Mouse (Mus musculus) colon, adult 2 months (tissue): Measurements from ENCODE around the gene Sft2d2. TPM values are rescaled to one million over a fixed set of nuclear protein-coding genes. Genes with fewer than 3 reads are reported as not detected.

Source experiments
- polyA plus RNA-seq: library from polyadenylated mRNA; depleted of rRNA; stranded (reverse); fragments of >200 nt; gene quantifications from 2 replicates; pipeline ENCODE4 v1.2.3, GENCODE M21; 2012; rRNA removed

The Sft2d2 gene
- polyA plus RNA-seq: 58.1 and 91.7 TPM in 2 replicates

DNA sequence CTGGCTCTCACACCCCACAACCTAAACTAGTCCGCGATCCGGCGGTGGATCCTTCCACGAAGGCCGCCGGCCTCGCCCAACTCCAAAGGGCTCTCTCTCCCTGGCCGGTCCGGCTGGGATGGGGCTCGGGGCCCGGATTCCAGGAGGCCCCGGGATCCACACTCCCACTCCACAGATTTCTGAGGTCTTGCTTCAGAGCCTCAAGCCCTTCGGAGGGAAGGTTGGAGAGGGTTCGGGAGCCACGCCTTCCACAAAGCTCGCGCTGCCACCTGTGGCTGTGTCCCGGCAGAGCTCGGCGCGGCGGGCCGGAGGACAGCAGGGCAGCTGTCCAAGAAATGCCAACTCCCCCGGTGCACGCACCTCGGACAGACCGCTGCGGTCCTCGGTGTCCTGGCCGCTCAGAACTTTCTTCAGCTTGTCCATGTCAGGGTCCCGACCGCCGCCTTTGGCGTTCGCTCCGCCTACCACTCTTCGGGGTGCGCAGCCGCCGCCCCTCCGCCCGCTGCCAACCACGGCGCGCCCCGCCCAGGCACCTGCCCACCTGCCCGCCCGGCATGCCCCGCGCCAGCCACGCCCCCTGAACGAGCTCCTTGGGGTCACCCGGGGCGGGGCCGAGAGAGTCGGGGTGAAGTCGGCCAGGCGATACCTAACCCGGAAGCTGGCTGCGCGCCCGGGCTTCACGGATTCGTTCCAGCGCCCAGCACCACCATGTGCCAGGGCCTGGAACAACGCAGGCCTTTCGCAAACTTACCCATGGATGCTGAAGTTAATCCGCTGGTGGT is at the start of gene Sft2d2:
Gene Sft2d2 (minus strand): TSS at position 559 of the 782 bp plus-strand sequence.

DNA sequence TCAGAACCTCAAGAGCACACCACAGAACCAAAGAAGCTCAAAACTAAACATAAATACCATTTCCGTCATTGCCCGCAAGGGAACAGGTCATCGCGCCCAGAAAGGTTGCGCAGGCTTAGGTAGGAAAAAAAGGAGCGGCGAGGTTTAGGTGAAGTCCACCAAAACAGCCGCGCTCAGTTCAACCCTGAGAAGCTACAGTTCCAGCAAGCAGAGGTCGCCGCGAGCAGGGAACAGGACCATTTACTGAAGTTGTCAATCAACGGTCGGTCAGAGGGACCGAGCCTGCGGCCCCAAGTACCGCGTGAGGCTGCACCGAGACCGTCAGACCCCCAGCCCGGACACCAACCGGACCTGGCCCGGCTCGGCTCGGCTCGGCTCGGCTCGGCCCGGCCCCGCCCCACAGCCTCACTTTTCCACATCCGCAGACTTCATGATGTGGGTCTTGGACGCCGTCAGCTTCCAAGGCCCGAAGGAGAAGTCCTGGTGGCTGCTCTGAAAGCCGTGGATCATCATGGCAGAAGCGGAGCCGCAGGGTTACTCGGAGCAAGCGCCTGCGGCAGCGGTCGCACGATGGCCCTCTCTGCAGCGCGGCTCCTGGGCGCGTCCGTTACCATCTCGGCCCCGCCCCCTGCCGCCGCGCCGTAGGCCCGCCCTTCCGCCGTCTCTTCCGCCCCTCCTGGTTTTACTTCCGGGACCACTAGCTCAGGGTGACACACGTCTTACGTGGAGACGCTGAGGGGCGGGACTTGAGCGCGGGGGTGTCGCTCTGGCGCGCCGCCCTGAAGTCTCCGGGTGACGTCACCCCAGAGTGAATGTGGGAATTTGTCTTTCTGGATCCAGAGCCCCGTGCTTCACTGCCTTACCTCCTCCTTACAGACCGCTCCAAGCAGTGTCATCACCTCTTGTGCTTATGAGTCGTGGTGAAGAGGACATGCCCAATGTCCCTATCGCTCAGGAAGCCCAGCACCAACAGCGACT is 42.4 kb upstream of the Sft2d2 start, which contains the start of gene Tiprl:
Gene Tiprl (minus strand): TSS at position 676 of the 978 bp plus-strand sequence.

DNA sequence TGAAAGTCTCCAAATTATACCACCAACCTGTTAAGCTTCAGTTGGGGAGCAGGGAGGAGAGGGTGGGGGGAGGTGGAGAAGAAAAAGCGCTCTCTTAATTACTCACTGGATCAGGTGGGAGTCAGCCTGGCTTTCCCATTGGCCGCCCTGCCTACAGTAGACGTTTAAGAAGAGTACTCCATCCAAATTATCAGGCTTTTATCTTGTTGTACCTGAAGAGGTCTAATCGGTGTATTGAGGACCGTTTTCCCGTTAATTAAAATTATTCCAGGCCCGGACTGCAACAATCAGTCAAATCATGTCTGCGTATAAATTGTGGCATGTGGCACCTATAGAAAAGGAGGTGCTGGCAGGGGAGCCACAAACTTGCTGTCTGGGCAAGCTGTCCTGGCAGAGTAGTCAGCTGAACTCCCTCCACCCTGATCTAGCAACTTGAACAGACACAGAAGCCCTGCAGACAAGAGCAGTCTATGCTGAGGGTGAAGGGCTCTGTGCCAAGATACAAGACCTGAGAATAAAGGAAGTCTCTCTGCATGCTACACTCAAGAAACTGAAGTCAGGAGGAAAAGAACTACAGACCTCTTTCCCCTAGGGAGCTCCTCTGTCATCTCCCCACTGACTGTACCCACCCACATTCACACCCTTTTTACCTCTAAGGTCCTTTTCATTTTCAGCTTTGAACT is 33.4 kb downstream of the Sft2d2 start, which contains the start of gene Tbx19:
Gene Tbx19 (minus strand): TSS at position 51 of the 683 bp plus-strand sequence.

Other genes with a start within 250 kb of the Sft2d2 start
- gene Tbx19, start 33.7 kb downstream of the Sft2d2 start, polyA plus RNA-seq: not detected in 2 replicates
- 25.3 and 26.9 TPM in 2 replicates for gene Tiprl, start 42.6 kb upstream of the Sft2d2 start, polyA plus RNA-seq
- 2.8 and 4.7 TPM in 2 replicates for gene Gpr161, start 101.4 kb upstream of the Sft2d2 start, polyA plus RNA-seq